Mouse (Mus musculus) neural tube, embryonic 10.5 days (tissue): Measurements from ENCODE around the gene Fbxo24.

ENCODE experiments used
- DNase-seq: peaks from one replicate; pipeline ENCODE4 v3.0.0-alpha.2; 2017; ENCODE audit warnings: low spot score; ENCODE audit errors: extremely low spot score

Gene Fbxo24

DNA sequence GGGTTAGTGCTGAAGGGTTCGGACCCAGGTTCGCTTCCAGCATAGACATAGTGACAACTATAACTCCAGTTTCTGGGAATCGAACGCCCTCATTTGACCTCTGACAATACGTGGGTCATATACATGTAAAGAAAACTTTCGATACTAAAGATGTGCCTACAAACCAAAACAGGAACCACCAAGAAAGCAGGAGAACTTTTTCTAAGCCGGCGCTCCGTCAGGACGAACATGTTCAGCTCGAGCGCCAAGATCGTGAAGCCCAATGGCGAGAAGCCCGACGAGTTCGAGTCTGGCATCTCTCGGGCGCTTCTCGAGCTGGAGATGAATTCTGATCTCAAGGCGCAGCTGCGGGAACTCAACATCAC is 27.5 kb downstream of the Fbxo24 start:
- DNase-seq = peak; percentile 48

DNA sequence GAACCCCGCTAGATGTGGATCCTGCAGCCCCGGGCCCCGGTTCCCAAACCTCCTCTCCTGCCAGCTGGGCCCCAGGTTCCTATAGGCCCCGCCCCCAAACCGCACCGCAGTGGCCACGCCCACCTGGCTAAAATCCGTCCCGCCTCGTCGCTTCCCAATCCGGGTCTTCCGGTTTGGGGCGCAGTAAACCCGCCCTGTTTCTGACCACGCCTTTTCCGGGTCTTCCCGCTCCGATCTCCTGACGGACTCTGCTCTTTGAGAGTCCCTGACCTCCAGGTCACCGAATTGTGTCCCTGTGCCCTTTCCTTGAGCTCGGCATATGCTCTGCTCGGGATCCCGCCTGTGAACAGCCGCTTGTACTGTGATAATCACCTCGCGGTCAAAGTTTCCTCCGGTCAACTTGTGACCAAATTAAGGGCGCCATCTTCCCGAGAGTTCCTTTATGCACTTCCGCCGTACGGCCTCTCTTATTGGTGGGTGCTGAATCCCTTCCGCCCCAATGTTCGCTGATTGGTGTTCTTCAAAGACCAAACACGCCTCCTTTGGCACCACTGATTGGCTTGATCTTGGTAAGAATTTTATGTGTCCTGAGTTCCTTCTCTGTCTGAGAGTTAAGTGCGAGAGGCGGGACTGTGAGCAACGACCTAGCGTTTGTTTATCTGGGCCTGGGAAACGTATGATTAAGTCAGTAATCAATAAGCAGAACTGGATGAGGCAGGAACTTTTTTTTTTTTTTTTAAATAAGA is 28.0 kb downstream of the Fbxo24 start, which contains the start of gene Mospd3:
Mospd3 (minus strand) TSS at position 440 of the 746 bp plus-strand sequence.
- peak; percentile 97 for DNase-seq

DNA sequence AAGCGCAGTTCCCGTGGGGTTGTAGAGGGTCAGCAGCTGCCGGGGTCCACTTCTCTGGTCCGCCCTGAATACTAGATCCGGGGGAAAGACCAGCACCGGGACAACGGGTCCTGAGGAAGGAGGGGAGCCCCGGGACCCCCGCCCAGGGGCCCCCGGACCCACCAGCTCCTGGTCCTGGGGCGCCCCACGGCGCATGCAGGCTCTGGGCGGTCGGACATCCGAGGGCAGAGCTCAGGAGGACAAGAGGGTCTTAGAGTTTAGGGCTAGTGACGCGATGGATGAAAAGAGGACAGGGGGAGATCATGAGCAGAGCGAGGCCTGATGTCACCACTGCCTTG is 28.6 kb downstream of the Fbxo24 start:
- DNase-seq = no peak

DNA sequence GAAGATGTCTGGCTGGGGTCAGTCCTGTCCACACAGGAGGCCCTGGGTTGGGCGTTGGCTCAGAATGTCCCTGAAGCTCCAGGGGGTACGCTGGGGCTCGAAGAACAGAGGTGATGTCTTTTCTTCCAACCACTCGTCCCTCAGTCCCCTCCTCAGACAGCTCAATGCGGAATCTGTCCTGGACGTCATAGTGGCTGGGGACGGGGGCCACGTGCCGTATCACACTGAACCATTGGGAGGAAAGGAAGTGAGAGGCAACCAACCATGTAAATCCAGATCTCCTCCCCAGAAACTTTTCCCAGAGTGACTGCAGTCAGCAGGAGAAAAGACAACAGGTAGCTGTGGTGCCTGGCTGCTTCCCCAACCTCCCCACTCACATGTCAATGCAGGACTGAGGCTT is 29.2 kb downstream of the Fbxo24 start:
- no peak for DNase-seq

DNA sequence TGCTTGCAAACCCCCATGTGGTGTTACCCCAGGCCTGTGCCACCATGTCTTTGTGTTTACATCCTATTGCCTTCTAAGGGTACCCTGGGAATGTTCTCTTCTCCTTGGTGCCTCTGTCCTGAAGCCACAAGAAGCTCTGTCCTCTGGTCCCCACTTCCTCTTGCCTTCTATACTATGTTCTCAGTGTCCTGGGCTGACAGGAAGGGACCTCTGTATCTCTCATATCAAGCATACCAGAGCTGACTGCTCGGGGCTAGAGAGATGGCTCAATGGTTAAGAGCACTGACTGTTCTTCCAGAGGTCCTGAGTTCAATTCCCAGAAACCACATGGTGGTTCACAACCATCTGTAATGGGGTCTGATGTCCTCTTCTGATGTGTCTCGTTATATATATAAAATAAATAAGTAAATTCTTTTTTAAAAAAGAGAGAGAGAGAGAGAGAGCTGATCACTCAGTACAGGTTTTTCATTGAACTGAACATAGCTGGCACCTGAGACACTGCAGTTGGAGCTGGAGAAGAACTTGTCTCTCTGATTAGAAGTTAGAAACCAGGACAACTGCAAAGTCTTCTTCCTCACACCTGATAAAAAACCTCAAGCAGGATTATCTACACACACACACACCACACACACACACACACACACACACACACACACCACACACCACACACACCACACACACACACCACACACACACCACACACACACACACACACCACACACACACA is 30.5 kb downstream of the Fbxo24 start:
- no peak for DNase-seq

DNA sequence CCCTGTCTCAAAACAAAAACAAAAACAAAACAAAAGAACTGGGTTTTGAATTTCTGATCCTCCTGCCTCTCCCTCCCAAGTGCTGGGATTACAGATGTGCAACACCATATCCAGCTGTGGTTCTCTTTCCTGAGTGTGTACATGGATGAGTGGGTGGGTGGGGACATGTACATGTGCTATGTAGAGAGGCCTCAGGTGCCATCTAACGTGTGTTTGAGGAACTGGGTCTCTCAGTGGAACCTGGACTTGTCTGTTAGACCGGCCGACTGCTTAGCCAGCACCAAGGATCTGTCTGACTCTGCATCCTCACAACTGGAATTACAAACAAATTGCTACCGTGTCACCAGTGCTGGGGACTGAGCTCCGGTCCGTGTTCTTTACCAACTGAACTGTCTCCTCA is 31.2 kb downstream of the Fbxo24 start:
- DNase-seq = no peak

DNA sequence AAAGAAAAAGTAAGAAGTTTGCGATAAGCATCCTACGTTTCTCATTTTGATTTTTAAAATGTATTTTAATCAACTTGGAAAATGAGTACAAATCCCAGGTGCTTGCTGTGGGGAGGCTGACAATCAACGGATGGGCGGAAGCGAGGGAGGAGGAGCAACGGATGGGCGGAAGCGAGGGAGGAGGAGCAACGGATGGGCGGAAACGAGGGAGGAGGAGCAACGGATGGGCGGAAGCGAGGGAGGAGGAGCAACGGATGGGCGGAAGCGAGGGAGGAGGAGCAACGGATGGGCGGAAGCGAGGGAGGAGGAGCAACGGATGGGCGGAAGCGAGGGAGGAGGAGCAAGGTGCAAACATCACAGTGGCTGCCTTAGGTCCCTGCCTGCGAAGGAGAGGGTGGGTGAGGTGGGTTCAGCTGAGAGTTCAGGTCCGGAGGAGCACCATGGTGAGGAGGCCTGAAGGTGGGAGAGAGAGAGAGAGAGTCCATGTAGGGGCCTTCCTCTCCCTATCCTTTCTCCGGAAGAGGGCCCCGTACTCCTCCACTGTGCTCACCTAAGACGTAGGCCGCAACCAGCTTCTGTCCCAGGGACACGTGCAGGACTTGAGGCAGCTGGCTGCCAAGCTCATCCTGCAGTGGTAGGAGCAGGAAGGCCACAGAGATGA is 32.1 kb downstream of the Fbxo24 start:
- no peak for DNase-seq

DNA sequence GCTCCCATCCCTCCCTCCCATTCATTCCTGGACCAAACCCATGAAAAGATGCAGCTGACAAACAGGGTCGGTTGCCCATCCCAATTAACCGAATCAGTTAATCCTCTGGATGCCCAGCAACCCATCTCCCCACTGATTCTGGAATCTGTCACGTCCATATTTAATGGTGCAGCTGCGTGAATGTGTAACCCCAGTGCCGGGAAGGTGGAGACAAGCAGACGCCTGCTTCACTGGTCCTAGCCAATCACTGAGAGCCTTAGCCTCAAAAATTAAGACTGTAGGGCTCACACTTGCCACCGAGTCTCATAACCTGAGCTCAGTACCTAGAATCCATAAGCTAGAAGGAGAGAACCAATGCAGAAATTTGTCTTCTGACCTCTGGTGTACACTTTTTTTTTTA is 32.9 kb downstream of the Fbxo24 start:
- no peak for DNase-seq

DNA sequence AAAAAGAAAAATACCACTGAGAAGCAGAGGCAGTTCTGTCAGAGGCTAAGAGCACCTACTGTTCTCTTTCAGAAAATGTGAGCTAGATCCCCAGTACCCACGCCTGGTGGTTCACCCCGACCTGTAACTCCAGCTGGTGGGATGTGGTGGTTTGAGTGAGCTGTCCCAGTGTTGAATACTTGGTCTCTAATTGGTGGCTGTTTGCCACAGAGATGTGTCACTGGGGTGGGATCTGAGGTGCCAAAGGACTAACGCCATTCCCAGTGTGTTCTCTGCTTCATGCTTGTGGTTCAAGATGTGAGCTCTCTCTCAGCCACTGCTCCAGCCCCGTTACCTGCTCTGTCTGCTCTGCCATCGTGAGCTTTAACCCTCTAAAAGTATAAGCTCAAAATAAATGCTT is 38.3 kb downstream of the Fbxo24 start:
- no peak for DNase-seq

DNA sequence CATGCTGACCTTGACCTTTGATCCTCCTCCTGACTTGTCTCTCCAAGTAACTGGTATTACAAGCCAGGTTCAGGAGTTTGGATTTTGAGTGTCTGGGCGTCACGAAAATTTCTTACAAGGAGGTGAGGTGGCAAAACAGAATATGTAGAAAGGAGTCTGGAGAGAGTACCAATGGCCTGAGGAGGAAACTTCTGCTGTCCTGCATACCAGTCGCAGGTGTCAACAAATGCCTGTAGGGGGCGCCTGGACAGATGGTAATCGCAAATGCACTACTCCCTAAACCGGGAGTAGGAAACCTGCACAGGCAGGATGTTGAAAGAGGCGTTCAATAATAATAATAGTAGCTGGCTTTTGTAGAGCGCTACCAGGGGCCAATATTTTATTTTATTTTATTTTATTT is 43.8 kb downstream of the Fbxo24 start:
- DNase-seq = peak; percentile 52

DNA sequence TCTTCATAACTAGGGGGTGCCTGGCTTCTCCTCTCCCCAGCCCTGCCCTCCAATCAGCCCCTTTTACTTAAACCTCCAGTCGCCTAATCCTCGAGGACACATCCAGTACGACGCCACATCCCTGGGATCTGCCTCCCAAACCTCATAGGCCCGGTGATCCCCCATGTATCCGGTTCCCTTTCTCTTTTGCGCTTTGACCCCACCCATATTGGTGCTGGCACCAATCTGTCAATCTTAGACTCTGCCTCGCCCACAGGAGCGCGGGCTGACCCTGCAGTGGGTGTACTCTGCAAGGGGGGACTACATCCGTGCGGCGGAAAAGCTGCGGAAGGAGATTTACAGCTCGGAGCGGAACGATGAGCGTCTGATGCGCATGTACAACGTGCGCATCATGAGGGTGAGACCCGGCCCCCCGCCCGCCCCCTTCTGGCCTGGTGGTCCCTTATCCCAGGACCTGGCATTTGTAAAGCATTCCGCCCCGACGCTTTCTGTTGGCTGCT is 45.1 kb downstream of the Fbxo24 start:
- peak; percentile 44 for DNase-seq

DNA sequence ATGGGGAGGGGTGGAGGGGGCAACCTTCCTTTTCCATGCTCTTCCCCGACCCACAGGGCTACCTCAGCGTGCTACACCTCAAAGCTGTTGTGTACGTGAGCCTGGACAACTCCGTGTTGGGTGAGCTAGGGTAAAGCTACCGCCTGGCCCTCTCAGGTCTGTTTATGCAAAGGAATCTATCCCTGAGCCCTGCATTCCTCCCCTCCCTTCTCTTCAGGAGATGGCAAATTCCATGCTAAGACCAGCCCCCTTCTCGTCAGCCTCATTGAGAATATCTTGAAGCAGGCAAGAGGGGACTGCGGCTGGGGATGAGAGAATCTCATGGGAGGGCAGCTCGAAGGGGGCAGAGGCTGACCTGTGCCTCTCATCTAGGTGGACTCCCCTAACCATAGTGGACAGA is 46.1 kb downstream of the Fbxo24 start:
- no peak for DNase-seq

DNA sequence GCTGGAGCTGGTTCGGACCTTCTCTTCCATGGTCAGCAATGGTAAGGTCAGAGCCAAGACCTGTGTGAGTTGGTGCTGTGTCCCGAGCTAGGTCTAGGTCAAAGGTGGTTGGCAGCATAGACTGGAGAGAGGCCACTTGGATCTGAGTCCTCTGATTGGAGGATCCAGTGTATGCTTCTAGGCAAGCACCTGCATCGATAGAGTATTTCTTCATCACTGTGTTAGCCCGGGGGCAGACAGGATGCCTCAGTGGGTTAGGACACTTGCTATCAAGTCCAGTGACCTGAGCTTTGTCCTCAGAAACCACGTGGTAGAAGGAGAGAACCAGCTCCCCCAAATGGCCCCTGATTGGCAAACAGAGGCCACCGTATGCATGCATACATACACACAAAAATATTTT is 48.6 kb downstream of the Fbxo24 start:
- no peak for DNase-seq

DNA sequence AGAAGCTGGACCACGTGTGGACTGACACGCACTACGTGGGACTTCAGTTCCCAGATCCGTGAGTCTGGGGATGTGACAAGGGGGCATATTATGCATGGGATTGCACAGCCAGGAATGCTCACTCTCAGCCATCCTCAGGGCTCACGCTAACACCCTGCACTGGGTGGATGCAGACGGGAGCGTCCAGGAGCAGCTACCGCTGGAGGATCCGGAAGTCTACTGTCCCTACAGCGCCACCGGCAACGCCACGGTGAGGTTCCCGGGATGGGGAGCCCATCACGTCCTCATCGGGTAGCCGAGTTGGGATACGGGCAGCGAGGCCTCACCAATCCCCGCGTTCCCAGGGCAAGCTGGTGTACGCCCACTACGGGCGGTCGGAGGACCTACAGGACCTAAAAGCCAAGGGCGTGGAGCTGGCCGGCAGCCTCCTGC is 54.3 kb downstream of the Fbxo24 start:
- peak; percentile 47 for DNase-seq

DNA sequence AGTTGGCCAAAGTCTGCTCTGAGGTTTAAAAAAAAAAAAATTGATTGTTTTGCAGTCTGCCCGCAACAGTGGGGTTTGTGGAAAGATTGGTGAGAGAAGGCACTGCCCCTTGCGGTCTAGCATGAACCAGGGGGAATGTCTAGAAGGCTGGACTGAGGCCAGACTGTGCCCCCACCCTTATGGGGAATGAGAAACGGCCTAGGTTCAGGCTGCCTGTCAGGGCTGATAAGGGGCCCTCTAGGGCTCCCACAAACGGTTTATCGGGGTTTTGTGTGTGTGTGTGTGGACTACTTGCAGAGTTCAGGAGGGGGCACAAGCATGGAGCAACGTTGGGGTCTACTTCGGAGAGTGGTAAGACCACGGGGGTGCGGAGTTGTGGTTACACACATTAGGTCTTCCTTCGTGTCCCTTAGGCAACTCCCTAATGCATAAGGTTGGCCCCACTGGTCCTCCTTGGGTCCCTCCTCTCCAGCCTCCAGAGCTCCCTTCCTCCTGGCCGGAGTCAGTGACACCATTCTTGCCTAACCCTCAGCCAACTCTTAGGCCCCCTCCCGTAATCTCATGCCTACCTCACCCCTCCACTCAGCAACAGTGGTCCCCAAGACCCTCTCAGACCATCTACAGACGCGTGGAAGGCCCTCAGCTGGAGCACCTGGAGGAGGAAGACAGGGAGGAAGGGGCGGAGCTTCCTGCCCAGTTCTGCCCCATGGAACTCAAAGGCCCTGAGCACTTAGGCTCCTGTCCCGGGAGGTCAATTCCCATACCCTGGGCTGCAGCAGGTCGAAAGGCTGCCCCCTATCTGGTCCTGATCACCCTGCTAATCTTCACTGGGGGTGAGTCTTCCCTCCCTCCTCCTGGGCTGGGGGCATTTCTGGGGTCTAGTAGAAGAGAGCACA is 57.9 kb downstream of the Fbxo24 start:
- no peak for DNase-seq

DNA sequence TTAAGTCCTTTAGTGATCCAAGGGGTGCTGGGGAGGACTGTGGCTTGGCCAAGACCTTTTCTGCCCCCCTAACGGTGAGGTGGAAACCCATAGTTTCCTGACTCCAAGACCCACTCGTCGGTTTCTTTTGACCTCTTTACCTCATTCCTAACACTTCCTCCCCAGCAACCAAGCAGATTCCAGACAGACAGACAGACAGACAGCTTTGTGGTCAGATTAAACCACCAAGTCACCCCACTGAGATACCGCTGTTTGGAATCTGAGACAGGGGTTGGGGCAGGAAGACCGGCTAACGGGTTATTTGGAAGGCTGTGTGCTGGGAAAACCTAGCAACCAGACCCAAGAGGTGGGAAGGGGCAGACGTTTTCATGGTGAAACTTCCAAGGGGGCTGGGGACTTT is 58.6 kb downstream of the Fbxo24 start:
- no peak for DNase-seq

DNA sequence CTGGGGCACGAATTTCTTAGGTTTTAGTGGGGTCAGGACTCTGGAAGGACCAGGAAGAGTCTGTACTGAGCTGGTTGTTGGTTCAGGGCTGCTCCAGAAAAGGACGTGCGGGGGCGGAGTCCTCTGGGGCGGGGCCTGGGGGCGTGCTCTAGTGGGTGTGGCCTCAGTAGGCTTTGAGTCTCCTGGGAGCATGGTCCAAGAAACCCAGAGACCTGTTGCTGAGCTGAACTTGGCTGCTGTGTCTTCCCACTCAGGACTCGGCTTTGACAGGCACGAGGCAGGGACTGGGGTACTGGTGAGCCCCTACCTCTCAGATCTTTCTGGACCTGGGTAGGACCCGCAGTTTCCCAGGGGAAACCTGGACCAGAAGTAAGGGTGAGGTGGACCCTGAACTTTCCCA is 59.1 kb downstream of the Fbxo24 start, which contains the start of gene Tfr2:
Tfr2 (plus strand) TSS at position 176 of the 400 bp plus-strand sequence.
- DNase-seq = no peak

DNA sequence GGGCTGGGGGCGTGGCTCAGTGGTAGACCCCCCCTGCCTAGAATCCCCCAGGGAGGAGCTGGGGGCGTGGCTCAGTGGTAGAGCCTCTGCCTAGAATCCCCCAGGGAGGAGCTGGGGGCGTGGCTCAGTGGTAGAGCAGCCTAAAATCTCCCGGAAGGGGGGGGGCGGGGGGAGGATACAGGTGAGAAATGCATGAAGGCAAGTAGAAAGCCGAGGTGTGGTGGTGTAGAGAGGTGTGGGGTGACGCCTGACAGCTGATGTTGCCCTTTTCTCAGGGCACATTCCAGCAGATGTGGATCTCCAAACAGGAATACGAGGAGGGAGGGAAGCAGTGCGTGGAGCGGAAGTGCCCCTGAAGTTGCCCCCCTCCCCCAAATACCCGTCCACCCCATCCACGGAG is 59.8 kb downstream of the Fbxo24 start:
- no peak for DNase-seq

DNA sequence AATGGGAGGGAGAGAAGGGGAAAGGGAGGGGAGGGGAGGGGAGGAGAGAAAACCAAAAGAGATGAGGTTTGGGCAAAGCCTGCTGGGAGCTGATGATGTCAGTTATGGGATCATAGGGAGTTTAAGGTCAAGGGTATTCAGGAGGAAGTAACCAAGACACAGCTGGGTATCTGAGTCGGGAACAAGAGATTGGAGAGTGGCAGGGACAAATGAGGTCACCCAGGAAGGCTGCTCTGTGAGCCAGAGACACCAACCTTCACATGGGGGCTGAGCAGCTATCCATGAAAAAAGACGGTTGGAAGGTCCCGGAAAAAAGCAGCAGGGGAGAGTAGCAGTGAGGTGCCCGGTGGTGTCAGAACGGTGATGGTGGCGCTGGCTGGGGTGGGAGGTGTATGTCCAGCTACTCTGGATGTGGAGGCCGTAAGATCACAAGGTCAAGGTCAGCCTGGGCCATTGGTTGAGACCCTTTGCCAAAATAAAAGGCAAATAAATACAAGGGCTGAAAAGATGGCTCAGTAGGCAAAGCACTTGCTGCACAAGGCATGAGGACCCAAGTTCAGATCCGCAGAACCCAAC is 60.5 kb downstream of the Fbxo24 start:
- no peak for DNase-seq

DNA sequence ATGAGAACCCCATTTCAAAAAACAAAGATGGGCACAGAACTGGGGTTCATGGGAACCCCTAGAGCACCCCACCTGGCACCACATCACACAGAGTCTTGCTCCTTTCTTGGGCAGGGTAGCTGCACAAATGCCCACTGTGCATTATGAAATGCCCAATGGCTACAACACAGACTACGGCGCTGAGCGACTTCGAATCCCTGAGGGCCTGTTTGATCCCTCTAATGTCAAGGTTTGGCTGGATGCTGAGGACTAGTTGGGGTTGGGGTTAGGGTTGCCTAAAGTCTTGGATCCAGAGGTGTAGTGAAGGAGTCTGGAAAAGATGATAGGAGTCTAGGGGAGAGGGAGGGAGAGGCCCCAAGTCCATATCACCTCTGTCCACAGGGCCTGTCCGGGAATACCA is 62.4 kb downstream of the Fbxo24 start:
- DNase-seq = no peak

DNA sequence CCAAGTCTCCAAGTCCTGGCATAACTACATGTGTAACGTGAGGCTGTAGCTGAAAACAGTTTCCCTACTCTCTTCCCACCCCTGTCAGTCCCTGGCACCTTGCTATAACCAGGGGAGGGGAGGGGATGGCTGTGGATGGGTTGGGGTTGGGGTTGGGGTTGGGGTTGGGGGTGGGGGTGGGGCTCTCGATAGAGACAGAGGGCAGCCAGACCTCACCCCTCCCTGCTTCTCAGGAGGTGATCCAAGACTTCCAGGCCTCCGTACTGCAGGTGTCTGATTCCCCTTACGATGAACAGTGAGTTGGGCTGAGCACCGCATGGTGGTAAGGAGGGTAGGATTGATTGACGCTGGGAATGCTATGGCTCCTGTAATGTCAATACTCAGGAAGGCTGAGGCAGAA is 63.1 kb downstream of the Fbxo24 start:
- DNase-seq = no peak
